Mouse (Mus musculus): ENCODE measurements around the gene Sppl2c. TPM values are rescaled to one million over a fixed set of nuclear protein-coding genes. Genes with fewer than 3 reads are reported as not detected.

The Sppl2c gene
- total and polyA plus RNA-seq, 3 experiments, result not detected

- H3K79me2 ChIP-seq (ENCODE audit: control insufficient read depth, insufficient read depth, low read length, poor library complexity), result no peaks in the 10 kb centered on the region
- no peaks in the 10 kb centered on the region for H3K9me3 ChIP-seq (replicated peaks; ENCODE audit: insufficient read depth, low read length)
- no peak for DNase-seq (ENCODE audit: low read depth, low spot score)
- H3K4me1 ChIP-seq (ENCODE audit: control insufficient read depth in 1 of 2, insufficient read depth in 2 of 2, low read length in 2 of 2), result no peaks in the 10 kb centered on the region
- TF ChIP-seq POLR2A (IDR thresholded peaks at IDR 0.05; ENCODE audit: control insufficient read depth in 1 of 2, insufficient read depth in 1 of 2, low read depth in 1 of 2, low read length in 2 of 2, poor library complexity in 1 of 2) (no peak), MYB (IDR thresholded peaks at IDR 0.05; ENCODE audit: low read depth, low read length) (no peak), MAX (IDR thresholded peaks at IDR 0.05; ENCODE audit: low read length) (no peak), MAZ (IDR thresholded peaks at IDR 0.05; ENCODE audit: low read depth, low read length) (no peak), ZKSCAN1 (IDR thresholded peaks at IDR 0.05; ENCODE audit: low read depth, low read length) (no peak), MYC (IDR thresholded peaks at IDR 0.05; ENCODE audit: low read depth, low read length) (no peak), POLR2AphosphoS2 (IDR thresholded peaks at IDR 0.05; ENCODE audit: low read length) (no peak), TBP (IDR thresholded peaks at IDR 0.05; ENCODE audit: low read depth, low read length) (no peak), JUND (IDR thresholded peaks at IDR 0.05; ENCODE audit: low read depth, low read length) (no peak), E2F4 (IDR thresholded peaks at IDR 0.05; ENCODE audit: borderline replicate concordance, low read depth, low read length) (no peak), ZMIZ1 (IDR thresholded peaks at IDR 0.05; ENCODE audit: low read depth, low read length) (no peak), USF1 (IDR thresholded peaks at IDR 0.05; ENCODE audit: low read depth, low read length) (no peak), HCFC1 (IDR thresholded peaks at IDR 0.05; ENCODE audit: low read depth, low read length) (no peak), TAL1 (IDR thresholded peaks at IDR 0.05; ENCODE audit: low read length) (no peak), UBTF (IDR thresholded peaks at IDR 0.05; ENCODE audit: borderline replicate concordance, insufficient read depth, low read depth, low read length) (no peak)
- no peaks in the 10 kb centered on the region for H3K36me3 ChIP-seq (ENCODE audit: control insufficient read depth in 1 of 2, insufficient read depth in 2 of 2, low read length in 2 of 2)
- no peaks in the 10 kb centered on the region; a peak in 1 of 4 replicates for H3K27me3 ChIP-seq (ENCODE audit: control insufficient read depth in 1 of 2, insufficient read depth in 2 of 2, low read length in 2 of 2)
- no peak overlapping the region for H3K9ac ChIP-seq (ENCODE audit: control insufficient read depth, low read depth, low read length, poor library complexity, severe bottlenecking)
- no peak overlapping the region for H3K4me3 ChIP-seq (ENCODE audit: control insufficient read depth in 1 of 2, insufficient read depth in 1 of 2, low read depth in 2 of 2, low read length in 2 of 2)
- no peak overlapping the region for H3K27ac ChIP-seq (ENCODE audit: control insufficient read depth, low read depth, low read length)
Measured at GRCm38 (mm10) chr11:104156391-104156790, 29.7 kb upstream of the Sppl2c start.

- TF ChIP-seq CTCF (IDR thresholded peaks at IDR 0.05 in 2 of 3, conservative IDR thresholded peaks at IDR 0.05 in 1 of 3; ENCODE audit: control insufficient read depth in 1 of 3, insufficient read depth in 1 of 3, low read depth in 2 of 3, low read length in 3 of 3, poor library complexity in 1 of 3, severe bottlenecking in 1 of 3) (no peak), GATA1 (IDR thresholded peaks at IDR 0.05; ENCODE audit: low read depth, low read length) (no peak)
- Histone ChIP-seq H3K36me3 (ENCODE audit: control insufficient read depth in 1 of 2, insufficient read depth in 2 of 2, low read length in 2 of 2) (no peaks in the 10 kb centered on the region), H3K9ac (ENCODE audit: control insufficient read depth, low read depth, low read length, poor library complexity, severe bottlenecking) (no peak overlapping the region), H3K27ac (ENCODE audit: control insufficient read depth, low read depth, low read length) (no peak overlapping the region), H3K4me3 (ENCODE audit: control insufficient read depth in 1 of 2, insufficient read depth in 1 of 2, low read depth in 2 of 2, low read length in 2 of 2) (no peak overlapping the region), H3K79me2 (ENCODE audit: control insufficient read depth, insufficient read depth, low read length, poor library complexity) (no peaks in the 10 kb centered on the region), H3K27me3 (ENCODE audit: control insufficient read depth in 1 of 2, insufficient read depth in 2 of 2, low read length in 2 of 2) (no peaks in the 10 kb centered on the region; a peak in 1 of 4 replicates), H3K4me1 (ENCODE audit: control insufficient read depth in 1 of 2, insufficient read depth in 2 of 2, low read length in 2 of 2) (no peaks in the 10 kb centered on the region), H3K9me3 (replicated peaks; ENCODE audit: insufficient read depth, low read length) (no peaks in the 10 kb centered on the region)
- peak; percentile 16 for DNase-seq (ENCODE audit: low read depth, low spot score)
Measured at GRCm38 (mm10) chr11:104157603-104158259, 28.4 kb upstream of the Sppl2c start.

All from MEL (cell line).